Mouse (Mus musculus) midbrain, embryonic 16.5 days (tissue): ENCODE data around the gene Tmem50b. TPM values are rescaled to one million over a fixed set of nuclear protein-coding genes. Genes with fewer than 3 reads are reported as not detected.

Experiments used
- ATAC-seq: fragments of 200-750 bp; cut with Nextera tagmentation; 2 replicates; pipeline ENCODE4 v1.8.0; 2017; ENCODE audit warnings: moderate TSS enrichment
- H3K27ac ChIP-seq: fragments of 300-500 bp; sonication (generic); 2 replicates; pipeline ENCODE4 v1.5.1; 2014; ENCODE audit warnings: mild to moderate bottlenecking, low read length, mixed read lengths
- H3K27me3 ChIP-seq: fragments of 300-500 bp; sonication (generic); 2 replicates; pipeline ENCODE4 v1.6.1; 2014; ENCODE audit warnings: low read depth, low read length, mixed read lengths; ENCODE audit not compliant: control insufficient read depth, insufficient read depth
- H3K36me3 ChIP-seq: fragments of 300-500 bp; sonication (generic); 2 replicates; pipeline ENCODE4 v1.6.1; 2014; ENCODE audit warnings: mild to moderate bottlenecking, low read length, moderate library complexity, mixed read lengths; ENCODE audit not compliant: control insufficient read depth, insufficient read depth
- H3K4me1 ChIP-seq: fragments of 300-500 bp; sonication (generic); 2 replicates; pipeline ENCODE4 v1.6.1; 2014; ENCODE audit warnings: mild to moderate bottlenecking, low read length, mixed read lengths; ENCODE audit not compliant: control insufficient read depth, insufficient read depth
- H3K4me2 ChIP-seq: fragments of 300-500 bp; sonication (generic); 2 replicates; pipeline ENCODE4 v1.6.1; 2014; ENCODE audit warnings: mild to moderate bottlenecking, low read length, mixed read lengths
- H3K4me3 ChIP-seq: fragments of 300-500 bp; sonication (generic); 2 replicates; pipeline ENCODE4 v1.5.1; 2014; ENCODE audit warnings: low read depth, mild to moderate bottlenecking, low read length, moderate library complexity, mixed read lengths
- H3K9ac ChIP-seq: fragments of 300-500 bp; sonication (generic); 2 replicates; pipeline ENCODE4 v1.6.1; 2014; ENCODE audit warnings: low read depth, low read length, mixed read lengths
- H3K9me3 ChIP-seq: fragments of 300-500 bp; sonication (generic); replicated peaks from 2 replicates; pipeline ENCODE4 v1.6.1; 2014; ENCODE audit warnings: mild to moderate bottlenecking, low read length, mixed read lengths; ENCODE audit not compliant: control insufficient read depth, poor library complexity, severe bottlenecking
- WGBS: fragments of 180-500 bp; shearing (Covaris S2); extraction: QIAGEN DNeasy Blood & Tissue Kit; methylation state at CpG from one replicate; pipeline ENCODE4 v1.1.7; 2014; 5-methylcytosine and 5-hydroxymethylcytosine counted together
- polyA plus RNA-seq: library from polyadenylated mRNA; unstranded; fragments of >200 nt; fragmentation: Nextera tagmentation; extraction: Ambion mirVana; gene quantifications from 2 replicates; pipeline ENCODE4 v1.2.1, GENCODE M21; 2015

The Tmem50b gene
- polyA plus RNA-seq, 1 experiment from 2014 or later: 106 TPM

DNA sequence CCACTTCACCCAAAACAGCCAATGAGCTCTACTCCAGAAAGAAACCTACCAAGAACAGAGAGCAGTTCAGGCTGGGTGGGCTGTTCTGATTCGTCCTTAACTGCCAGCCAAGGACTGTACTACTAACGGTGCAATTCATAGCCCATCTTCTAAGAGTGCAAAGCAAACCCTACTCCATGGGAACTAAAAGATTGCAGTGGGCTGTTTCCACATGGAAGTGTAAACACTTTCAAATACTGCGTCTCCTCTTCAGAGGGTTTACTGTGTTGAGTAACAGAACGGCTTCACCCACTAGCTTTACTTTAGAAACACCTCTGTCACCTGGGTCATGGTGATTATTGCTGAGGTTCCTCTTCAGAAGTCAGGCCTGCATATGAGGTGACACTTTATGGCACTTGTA is 3.5 kb upstream of the Tmem50b start:
- Histone ChIP-seq H3K36me3 (no peaks in the 10 kb centered on the region), H3K27me3 (peaks cover 3% of the 10 kb centered on the region; the same call in 1 of the 2 replicates), H3K4me3 (no peak overlapping the region), H3K4me1 (peaks cover 6% of the 10 kb centered on the region), H3K27ac (no peak overlapping the region), H3K4me2 (no peak overlapping the region), H3K9me3 (no peaks in the 10 kb centered on the region), H3K9ac (no peak overlapping the region)
- 81% methylated on average over 4 of the region's 4 CpGs for WGBS
- no peak for ATAC-seq

- H3K9ac ChIP-seq: no peak overlapping the region
- peaks cover 10% of the 10 kb centered on the region for H3K4me1 ChIP-seq
- no peaks in the 10 kb centered on the region for H3K36me3 ChIP-seq
- H3K9me3 ChIP-seq: no peaks in the 10 kb centered on the region
- no peak overlapping the region for H3K27ac ChIP-seq
- peaks cover 3% of the 10 kb centered on the region; the same call in 1 of the 2 replicates for H3K27me3 ChIP-seq
- no peak overlapping the region for H3K4me3 ChIP-seq
- H3K4me2 ChIP-seq: no peak overlapping the region
- ATAC-seq: no peak
Observed at GRCm38 (mm10) chr16:91599242-91599641, 1.6 kb upstream of the Tmem50b start.

GRCm38 (mm10) chr16:91596779-91597671 is 575 bp downstream of the Tmem50b start:
- ATAC-seq: no peak; the same call in 1 of the 2 replicates
- H3K4me1 ChIP-seq: peaks cover 10% of the 10 kb centered on the region
- H3K4me3 ChIP-seq: peak overlapping the region; percentile 62
- H3K9me3 ChIP-seq: no peaks in the 10 kb centered on the region
- H3K4me2 ChIP-seq: peak overlapping the region; percentile 85
- peak overlapping the region; percentile 87 for H3K9ac ChIP-seq
- H3K27me3 ChIP-seq: peaks cover 3% of the 10 kb centered on the region; the same call in 1 of the 2 replicates
- under 1% methylated on average over 58 of the region's 75 CpGs for WGBS
- no peaks in the 10 kb centered on the region for H3K36me3 ChIP-seq
- H3K27ac ChIP-seq: peak overlapping the region; percentile 69

DNA sequence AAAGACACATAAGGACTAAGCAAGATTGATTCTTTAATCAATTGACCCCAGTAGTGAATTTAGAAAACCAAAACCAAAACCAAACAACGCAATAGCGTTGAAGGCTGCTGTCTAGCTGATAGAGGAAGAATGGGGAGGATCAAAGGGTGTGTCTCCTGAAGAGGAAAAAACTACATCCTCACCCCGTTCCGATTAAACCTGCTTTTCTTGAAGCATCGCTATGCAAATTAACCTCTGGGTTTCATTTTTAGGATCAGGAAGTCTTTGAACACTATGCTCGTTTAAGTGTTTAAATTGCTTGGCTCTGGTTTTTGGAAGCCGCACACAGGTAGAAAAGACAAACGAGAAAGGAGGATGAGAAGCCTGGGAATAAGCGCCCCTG is 1.2 kb downstream of the Tmem50b start:
- ATAC-seq: no peak
- Histone ChIP-seq H3K9me3 (no peaks in the 10 kb centered on the region), H3K27ac (no peak overlapping the region), H3K4me3 (peak overlapping the region; percentile 62), H3K27me3 (peaks cover 3% of the 10 kb centered on the region; the same call in 1 of the 2 replicates), H3K4me2 (peak overlapping the region; percentile 85), H3K4me1 (peaks cover 10% of the 10 kb centered on the region), H3K9ac (peak overlapping the region; percentile 87), H3K36me3 (no peaks in the 10 kb centered on the region)
- 19% methylated on average over 9 of the region's 9 CpGs for WGBS

GRCm38 (mm10) chr16:91595076-91595475 is 2.5 kb downstream of the Tmem50b start:
- Histone ChIP-seq H3K9ac (0 out of 2 replicates have a peak overlapping the region, but pooled peaks have one; percentile 14), H3K27me3 (peaks cover 3% of the 10 kb centered on the region; the same call in 1 of the 2 replicates), H3K27ac (no peak overlapping the region), H3K4me2 (no peak overlapping the region), H3K36me3 (no peaks in the 10 kb centered on the region), H3K4me1 (peaks cover 10% of the 10 kb centered on the region), H3K9me3 (no peaks in the 10 kb centered on the region), H3K4me3 (no peak overlapping the region)
- ATAC-seq: no peak
- WGBS: 77% methylated on average over 6 of the region's 6 CpGs

DNA sequence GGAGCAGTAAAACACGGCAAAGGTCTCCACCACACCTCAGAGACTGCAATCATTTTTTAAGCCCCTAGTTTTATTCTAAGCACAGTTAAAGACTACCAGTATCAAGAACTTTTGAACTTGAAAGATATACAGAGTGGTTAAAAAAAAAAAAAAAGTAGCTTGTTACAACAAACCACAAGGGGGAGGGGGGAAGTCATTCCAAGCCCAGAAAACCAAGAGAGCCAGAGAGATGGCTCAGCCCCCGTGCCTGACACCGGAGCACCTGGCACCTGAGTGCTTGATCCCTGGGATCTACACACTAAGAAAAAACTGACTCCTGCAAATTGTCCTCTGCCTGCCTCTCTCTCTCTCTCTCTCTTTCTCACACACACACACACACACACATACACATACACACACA is 4.3 kb downstream of the Tmem50b start:
- WGBS: 86% methylated on average over 3 of the region's 3 CpGs
- H3K4me2 ChIP-seq: no peak overlapping the region
- H3K9ac ChIP-seq: no peak overlapping the region
- H3K4me1 ChIP-seq: peaks cover 10% of the 10 kb centered on the region
- no peak overlapping the region for H3K4me3 ChIP-seq
- H3K9me3 ChIP-seq: no peaks in the 10 kb centered on the region
- no peaks in the 10 kb centered on the region for H3K36me3 ChIP-seq
- no peak for ATAC-seq
- H3K27me3 ChIP-seq: no peaks in the 10 kb centered on the region
- H3K27ac ChIP-seq: no peak overlapping the region

GRCm38 (mm10) chr16:91592162-91592561 is 5.4 kb downstream of the Tmem50b start:
- H3K9me3 ChIP-seq: no peaks in the 10 kb centered on the region
- H3K27me3 ChIP-seq: no peaks in the 10 kb centered on the region
- H3K36me3 ChIP-seq: no peaks in the 10 kb centered on the region
- no peak for ATAC-seq
- no peak overlapping the region for H3K27ac ChIP-seq
- no peak overlapping the region for H3K9ac ChIP-seq
- no peak overlapping the region for H3K4me3 ChIP-seq
- WGBS: 71% methylated on average over 8 of the region's 8 CpGs
- no peak overlapping the region for H3K4me2 ChIP-seq
- H3K4me1 ChIP-seq: peaks cover 10% of the 10 kb centered on the region

GRCm38 (mm10) chr16:91588703-91589102 is 8.9 kb downstream of the Tmem50b start:
- ATAC-seq: no peak
- 85% methylated on average over 3 of the region's 3 CpGs for WGBS
- H3K9me3 ChIP-seq: no peaks in the 10 kb centered on the region

GRCm38 (mm10) chr16:91587730-91588453 is 9.7 kb downstream of the Tmem50b start:
- Histone ChIP-seq H3K27me3 (no peaks in the 10 kb centered on the region), H3K36me3 (peaks cover 4% of the 10 kb centered on the region), H3K9me3 (no peaks in the 10 kb centered on the region), H3K4me3 (no peak overlapping the region), H3K9ac (no peak overlapping the region), H3K27ac (no peak overlapping the region), H3K4me1 (no peaks in the 10 kb centered on the region), H3K4me2 (no peak overlapping the region)
- no peak for ATAC-seq
- WGBS: 70% methylated on average over 6 of the region's 6 CpGs

More at GRCm38 (mm10) chr16:91588703-91589102, 8.9 kb downstream of the Tmem50b start:
- H3K4me1 ChIP-seq: no peaks in the 10 kb centered on the region
- H3K4me3 ChIP-seq: no peak overlapping the region
- H3K9ac ChIP-seq: no peak overlapping the region
- no peak overlapping the region for H3K4me2 ChIP-seq
- no peaks in the 10 kb centered on the region for H3K27me3 ChIP-seq
- H3K27ac ChIP-seq: no peak overlapping the region
- peaks cover 4% of the 10 kb centered on the region for H3K36me3 ChIP-seq
